Mouse (Mus musculus): ENCODE data around the gene Asb4. TPM values are rescaled to one million over a fixed set of nuclear protein-coding genes. Genes with fewer than 3 reads are reported as not detected.

The Asb4 gene
- polyA plus RNA-seq, 1 experiment from 2014 or later = 2.1 TPM

- no peak overlapping the region for H3K4me2 ChIP-seq (replicated peaks; ENCODE audit: low read depth, low read length)
- no peak overlapping the region for H3K9ac ChIP-seq (replicated peaks; ENCODE audit: low read depth)
- no peaks in the 10 kb centered on the region; the same call in 1 of the 2 replicates for H3K4me1 ChIP-seq (ENCODE audit: insufficient read depth, low read depth, low read length)
- WGBS = 84% methylated on average over 4 of the region's 4 CpGs
- TF ChIP-seq CTCF (IDR thresholded peaks at IDR 0.05) = no peak
- no peaks in the 10 kb centered on the region for H3K27me3 ChIP-seq (replicated peaks; ENCODE audit: insufficient read depth, low read length)
- ATAC-seq (no peak), DNase-seq (ENCODE audit: low spot score) (no peak)
- H3K4me3 ChIP-seq (ENCODE audit: low read depth, low read length) = no peak overlapping the region
- no peak overlapping the region for H3K27ac ChIP-seq (ENCODE audit: low read length)
- H3K36me3 ChIP-seq (ENCODE audit: insufficient read depth, low read length) = no peaks in the 10 kb centered on the region
- H3K9me3 ChIP-seq (ENCODE audit: low read length) = no peaks in the 10 kb centered on the region
Measured at GRCm38 (mm10) chr6:5447013-5447412, 63.8 kb downstream of the Asb4 start.

GRCm38 (mm10) chr6:5447546-5447945 lies 64.4 kb downstream of the Asb4 start:
- no peak for TF ChIP-seq CTCF (IDR thresholded peaks at IDR 0.05)
- no peak for TF ChIP-seq EP300 (IDR thresholded peaks at IDR 0.05)

GRCm38 (mm10) chr6:5448396-5448795 lies 65.2 kb downstream of the Asb4 start:
- DNase-seq (ENCODE audit: low spot score) = no peak
- H3K27me3 ChIP-seq (replicated peaks; ENCODE audit: insufficient read depth, low read length) = no peaks in the 10 kb centered on the region
- H3K4me1 ChIP-seq (ENCODE audit: insufficient read depth, low read depth, low read length) = no peaks in the 10 kb centered on the region; the same call in 1 of the 2 replicates
- H3K36me3 ChIP-seq (ENCODE audit: insufficient read depth, low read length) = no peaks in the 10 kb centered on the region
- H3K4me2 ChIP-seq (replicated peaks; ENCODE audit: low read depth, low read length) = no peak overlapping the region
- no peak for TF ChIP-seq EP300 (IDR thresholded peaks at IDR 0.05)
- no peak for TF ChIP-seq CTCF (IDR thresholded peaks at IDR 0.05)
- no peak for ATAC-seq
- no peak overlapping the region for H3K9ac ChIP-seq (replicated peaks; ENCODE audit: low read depth)
- 63% methylated on average over 4 of the region's 4 CpGs for WGBS
- H3K9me3 ChIP-seq (ENCODE audit: low read length) = no peaks in the 10 kb centered on the region
- no peak overlapping the region for H3K27ac ChIP-seq (ENCODE audit: low read length)
- H3K4me3 ChIP-seq (ENCODE audit: low read depth, low read length) = no peak overlapping the region

More at GRCm38 (mm10) chr6:5447546-5447945, 64.4 kb downstream of the Asb4 start:
- Histone ChIP-seq H3K9me3 (ENCODE audit: low read length) (no peaks in the 10 kb centered on the region), H3K9ac (replicated peaks; ENCODE audit: low read depth) (no peak overlapping the region), H3K27me3 (replicated peaks; ENCODE audit: insufficient read depth, low read length) (no peaks in the 10 kb centered on the region), H3K36me3 (ENCODE audit: insufficient read depth, low read length) (no peaks in the 10 kb centered on the region), H3K4me1 (ENCODE audit: insufficient read depth, low read depth, low read length) (no peaks in the 10 kb centered on the region; the same call in 1 of the 2 replicates), H3K27ac (ENCODE audit: low read length) (no peak overlapping the region), H3K4me2 (replicated peaks; ENCODE audit: low read depth, low read length) (no peak overlapping the region), H3K4me3 (ENCODE audit: low read depth, low read length) (no peak overlapping the region)
- 65% methylated on average over 6 of the region's 6 CpGs for WGBS
- no peak for ATAC-seq
- no peak for DNase-seq (ENCODE audit: low spot score)

- Histone ChIP-seq H3K4me2 (replicated peaks; ENCODE audit: low read depth, low read length) (no peak overlapping the region), H3K27ac (ENCODE audit: low read length) (no peak overlapping the region), H3K4me3 (ENCODE audit: low read depth, low read length) (no peak overlapping the region), H3K9ac (replicated peaks; ENCODE audit: low read depth) (no peak overlapping the region), H3K9me3 (ENCODE audit: low read length) (no peaks in the 10 kb centered on the region), H3K36me3 (ENCODE audit: insufficient read depth, low read length) (no peaks in the 10 kb centered on the region), H3K4me1 (ENCODE audit: insufficient read depth, low read depth, low read length) (no peaks in the 10 kb centered on the region; the same call in 1 of the 2 replicates), H3K27me3 (replicated peaks; ENCODE audit: insufficient read depth, low read length) (no peaks in the 10 kb centered on the region)
- TF ChIP-seq EP300 (IDR thresholded peaks at IDR 0.05) (no peak), CTCF (IDR thresholded peaks at IDR 0.05) (no peak)
- 61% methylated on average over 5 of the region's 5 CpGs for WGBS
- DNase-seq (ENCODE audit: low spot score) = no peak
- ATAC-seq = no peak
Measured at GRCm38 (mm10) chr6:5449878-5450277, 66.7 kb downstream of the Asb4 start.

GRCm38 (mm10) chr6:5455836-5456235 lies 72.7 kb downstream of the Asb4 start:
- TF ChIP-seq EP300 (IDR thresholded peaks at IDR 0.05) = no peak
- TF ChIP-seq CTCF (IDR thresholded peaks at IDR 0.05) = no peak
- no peaks in the 10 kb centered on the region for H3K36me3 ChIP-seq (ENCODE audit: insufficient read depth, low read length)
- H3K4me2 ChIP-seq (replicated peaks; ENCODE audit: low read depth, low read length) = no peak overlapping the region
- H3K9me3 ChIP-seq (ENCODE audit: low read length) = no peaks in the 10 kb centered on the region
- no peak overlapping the region for H3K4me3 ChIP-seq (ENCODE audit: low read depth, low read length)
- no peaks in the 10 kb centered on the region for H3K27me3 ChIP-seq (replicated peaks; ENCODE audit: insufficient read depth, low read length)
- H3K4me1 ChIP-seq (ENCODE audit: insufficient read depth, low read depth, low read length) = no peaks in the 10 kb centered on the region
- no peak overlapping the region for H3K27ac ChIP-seq (ENCODE audit: low read length)
- WGBS = 69% methylated on average over 3 of the region's 3 CpGs
- ATAC-seq (no peak), DNase-seq (ENCODE audit: low spot score) (no peak)
- no peak overlapping the region for H3K9ac ChIP-seq (replicated peaks; ENCODE audit: low read depth)

GRCm38 (mm10) chr6:5470480-5471318 lies 87.5 kb downstream of the Asb4 start:
- WGBS = 73% methylated on average over 10 of the region's 10 CpGs
- H3K36me3 ChIP-seq (ENCODE audit: insufficient read depth, low read length) = no peaks in the 10 kb centered on the region
- no peaks in the 10 kb centered on the region for H3K27me3 ChIP-seq (replicated peaks; ENCODE audit: insufficient read depth, low read length)
- no peaks in the 10 kb centered on the region for H3K9me3 ChIP-seq (ENCODE audit: low read length)
- no peak for DNase-seq (ENCODE audit: low spot score)
- ATAC-seq = no peak
- no peak for TF ChIP-seq CTCF (IDR thresholded peaks at IDR 0.05)
- H3K4me1 ChIP-seq (ENCODE audit: insufficient read depth, low read depth, low read length) = no peaks in the 10 kb centered on the region; the same call in 1 of the 2 replicates
- no peak overlapping the region for H3K27ac ChIP-seq (ENCODE audit: low read length)
- no peak overlapping the region for H3K4me3 ChIP-seq (ENCODE audit: low read depth, low read length)
- no peak overlapping the region for H3K9ac ChIP-seq (replicated peaks; ENCODE audit: low read depth)
- no peak overlapping the region for H3K4me2 ChIP-seq (replicated peaks; ENCODE audit: low read depth, low read length)

All from lung, postnatal 0 days (tissue).